Mouse (Mus musculus) liver, embryonic 14.5 days (tissue): ENCODE measurements around the gene Foxb2.

Source experiments
- CTCF ChIP-seq: IDR thresholded peaks from 2 replicates; pipeline ENCODE4 v1.5.1; 2016; ENCODE audit warnings: antibody characterized with exemption, low read depth, control low read depth
- EP300 ChIP-seq: IDR thresholded peaks from 2 replicates; pipeline ENCODE4 v1.6.1; 2016; ENCODE audit warnings: antibody characterized with exemption, low read depth

DNA sequence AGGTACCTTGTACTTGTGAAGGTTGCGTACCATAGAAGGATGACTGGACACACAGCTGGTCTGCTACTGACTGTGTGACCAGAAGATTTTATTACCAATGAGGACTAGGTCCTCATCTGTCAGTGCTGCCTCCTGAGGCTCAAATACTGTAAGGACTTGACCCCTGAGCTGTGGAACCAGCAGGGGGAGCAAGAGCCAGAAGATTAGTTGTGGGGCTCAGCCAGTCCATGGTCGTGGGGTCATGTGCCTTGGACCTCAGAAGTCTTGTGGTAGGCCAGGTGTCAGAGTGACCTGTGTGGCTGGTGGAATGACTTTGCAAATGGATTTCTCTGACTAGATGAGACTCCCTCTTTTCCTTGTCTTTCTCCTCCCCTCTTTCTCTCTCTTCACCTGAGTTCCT is 29.5 kb upstream of the Foxb2 start:
- TF ChIP-seq CTCF = peak; percentile 61
- TF ChIP-seq EP300 = no peak
